Mouse (Mus musculus) ES-E14 (cell line): Measurements from ENCODE around the gene Plekhg2.

Experiments
- CHD2 ChIP-seq: IDR thresholded peaks from 2 replicates; pipeline ENCODE4 v1.6.1; 2014; ENCODE audit warnings: mild to moderate bottlenecking, low read depth, low read length, inconsistent platforms
- MAFK ChIP-seq: IDR thresholded peaks from 2 replicates; pipeline ENCODE4 v1.6.1; 2014; ENCODE audit warnings: mild to moderate bottlenecking, low read depth, low read length, inconsistent platforms; ENCODE audit not compliant: insufficient read depth
- ZC3H11A ChIP-seq: IDR thresholded peaks from 2 replicates; pipeline ENCODE4 v1.6.1; 2012; ENCODE audit warnings: low read depth, mild to moderate bottlenecking, inconsistent platforms, low read length, borderline replicate concordance
- ZNF384 ChIP-seq: IDR thresholded peaks from 2 replicates; pipeline ENCODE4 v1.6.1; 2012; ENCODE audit warnings: low read depth, low read length, inconsistent platforms

GRCm38 (mm10) chr7:28325293-28325692, 47.1 kb downstream of the Plekhg2 start:
- TF ChIP-seq MAFK: no peak
- no peak for TF ChIP-seq ZC3H11A
- no peak for TF ChIP-seq ZNF384
- TF ChIP-seq CHD2: no peak
